Mouse (Mus musculus): ENCODE measurements around the gene Jmjd1c. TPM values are rescaled to one million over a fixed set of nuclear protein-coding genes. Genes with fewer than 3 reads are reported as not detected.

The Jmjd1c gene
- polyA plus RNA-seq, 1 experiment = 37.8 TPM

DNA sequence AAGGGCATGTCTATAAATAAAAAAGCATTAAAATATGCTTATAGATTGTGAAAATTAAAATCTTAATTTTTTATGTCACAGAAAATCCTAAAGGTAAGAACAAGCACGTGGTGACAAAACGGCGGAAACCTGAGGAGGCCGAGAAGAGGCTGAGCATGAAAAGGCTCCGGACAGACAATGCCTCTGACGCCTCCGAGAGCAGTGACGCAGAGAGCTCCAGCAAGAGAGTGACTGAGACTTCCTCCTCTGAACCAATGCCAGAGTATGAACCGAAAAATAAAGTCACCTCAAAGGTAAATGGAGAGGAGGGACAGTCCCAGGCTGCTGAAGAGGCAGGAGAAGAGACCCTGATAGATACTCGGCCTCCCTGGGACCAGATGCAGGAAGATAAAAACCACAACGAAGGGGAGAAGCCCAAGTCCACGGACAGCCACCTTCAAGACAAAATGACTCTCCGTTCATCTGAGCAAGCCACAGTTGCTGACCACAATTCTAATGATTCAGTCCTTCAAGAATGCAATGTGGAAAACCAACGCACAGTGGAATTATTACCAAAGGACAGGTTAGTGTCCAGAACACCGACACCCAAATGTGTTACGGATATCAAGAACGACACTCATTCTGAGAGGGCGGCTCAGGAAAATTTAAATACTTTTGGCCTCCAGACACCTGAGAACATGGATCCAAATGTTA lies 123.1 kb downstream of the Jmjd1c start:
- no peak for DNase-seq (ENCODE audit: extremely low spot score in 1 of 2, low spot score in 1 of 2)

DNA sequence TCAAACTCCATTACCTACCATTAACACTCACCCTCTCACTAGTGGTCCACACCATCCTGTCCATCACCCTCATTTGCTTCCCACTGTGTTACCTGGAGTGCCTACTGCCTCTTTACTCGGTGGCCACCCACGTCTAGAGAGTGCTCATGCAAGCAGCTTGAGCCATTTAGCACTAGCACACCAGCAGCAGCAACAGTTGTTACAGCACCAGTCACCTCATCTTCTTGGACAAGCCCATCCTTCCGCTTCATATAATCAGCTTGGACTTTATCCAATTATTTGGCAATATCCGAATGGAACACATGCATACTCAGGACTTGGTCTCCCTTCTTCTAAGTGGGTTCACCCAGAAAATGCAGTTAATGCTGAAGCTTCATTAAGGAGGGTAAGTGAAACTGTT lies 124.3 kb downstream of the Jmjd1c start:
- no peak for DNase-seq (ENCODE audit: extremely low spot score in 1 of 2, low spot score in 1 of 2)

DNA sequence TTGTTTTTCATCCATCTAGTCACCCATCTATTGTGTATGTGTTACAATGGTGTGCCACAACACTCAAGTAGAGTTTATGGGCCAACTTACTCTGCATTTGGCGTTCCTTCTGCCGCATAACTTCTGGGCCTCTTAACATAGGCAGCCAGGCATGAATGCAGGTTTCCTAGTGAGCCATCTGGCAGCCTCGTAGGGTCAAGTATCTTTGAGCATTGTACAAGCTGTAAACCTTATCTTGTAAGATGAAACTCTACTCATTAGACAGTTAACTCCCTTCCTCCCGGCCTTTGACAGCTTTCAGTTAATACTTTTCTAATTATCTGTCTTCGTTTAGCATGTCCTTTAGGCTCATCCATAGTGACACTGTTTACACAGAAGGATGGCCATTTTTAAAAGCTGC lies 125.4 kb downstream of the Jmjd1c start:
- no peak for DNase-seq (ENCODE audit: extremely low spot score in 1 of 2, low spot score in 1 of 2)

DNA sequence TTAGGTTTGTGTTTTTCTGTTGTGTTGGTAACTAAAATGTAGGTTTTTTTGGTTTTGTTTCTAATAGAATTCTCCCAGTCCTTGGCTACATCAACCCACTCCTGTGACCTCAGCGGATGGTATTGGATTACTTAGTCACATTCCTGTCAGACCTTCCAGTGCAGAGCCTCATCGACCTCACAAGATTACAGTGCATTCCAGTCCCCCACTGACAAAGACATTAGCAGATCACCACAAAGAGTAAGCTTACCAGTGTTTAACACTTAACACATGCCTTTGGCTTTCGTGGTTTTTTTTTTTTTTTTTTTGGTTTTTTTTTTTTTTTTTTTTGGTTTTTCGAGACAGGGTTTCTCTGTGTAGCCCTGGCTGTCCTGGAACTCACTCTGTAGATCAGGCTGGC lies 128.0 kb downstream of the Jmjd1c start:
- no peak for DNase-seq (ENCODE audit: extremely low spot score in 1 of 2, low spot score in 1 of 2)

DNA sequence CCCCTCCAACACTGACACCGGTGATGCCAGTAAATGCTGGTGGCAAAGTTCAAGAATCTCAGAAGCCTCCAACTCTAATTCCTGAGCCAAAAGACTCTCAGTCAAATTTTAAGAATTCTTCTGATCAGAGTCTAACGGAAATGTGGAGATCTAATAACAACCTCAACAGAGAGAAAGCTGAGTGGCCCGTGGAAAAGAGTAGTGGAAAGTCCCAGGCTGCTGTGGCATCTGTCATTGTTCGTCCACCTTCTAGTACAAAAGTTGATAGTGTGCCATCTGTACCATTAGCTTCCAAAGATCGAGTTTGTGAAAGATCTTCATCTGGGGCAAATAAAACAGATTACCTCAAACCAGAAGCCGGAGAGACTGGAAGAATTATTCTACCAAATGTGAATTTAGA lies 129.6 kb downstream of the Jmjd1c start:
- DNase-seq (ENCODE audit: extremely low spot score in 1 of 2, low spot score in 1 of 2) = no peak

DNA sequence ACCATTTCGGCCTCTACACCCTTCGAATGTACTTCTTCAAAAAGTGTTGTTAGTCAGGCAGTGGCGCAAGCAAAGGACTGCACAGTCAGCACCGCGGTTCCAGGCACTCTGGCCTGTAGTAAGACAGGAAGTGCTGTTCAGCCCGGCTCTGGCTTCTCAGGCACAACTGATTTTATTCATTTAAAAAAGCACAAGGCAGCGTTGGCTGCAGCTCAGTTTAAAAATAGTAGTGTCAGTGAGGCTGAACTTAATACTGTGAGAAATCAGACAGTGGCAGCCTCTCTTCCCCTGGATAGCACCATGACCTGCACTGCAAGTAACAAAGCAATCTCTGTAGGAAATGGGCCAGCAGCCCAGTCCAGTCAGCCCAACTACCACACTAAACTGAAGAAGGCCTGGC lies 130.2 kb downstream of the Jmjd1c start:
- DNase-seq (ENCODE audit: extremely low spot score in 1 of 2, low spot score in 1 of 2) = peak; percentile 44 to 67

DNA sequence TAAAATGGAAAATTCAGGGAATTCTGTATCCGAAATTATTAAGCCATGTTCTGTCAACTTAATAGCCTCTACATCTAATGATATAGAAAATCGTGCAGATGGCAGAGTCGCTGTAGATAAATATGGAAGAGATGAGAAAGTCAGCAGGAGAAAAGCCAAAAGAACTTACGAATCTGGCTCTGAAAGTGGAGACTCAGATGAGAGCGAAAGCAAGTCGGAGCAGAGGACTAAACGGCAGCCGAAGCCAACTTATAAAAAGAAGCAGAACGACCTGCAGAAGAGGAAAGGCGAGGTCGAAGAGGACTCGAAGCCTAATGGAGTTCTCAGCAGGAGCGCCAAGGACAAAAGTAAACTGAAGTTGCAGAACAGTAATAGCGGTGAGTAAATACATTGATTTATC lies 130.6 kb downstream of the Jmjd1c start:
- peak in 1 of 2 experiments; percentile 19 for DNase-seq (ENCODE audit: extremely low spot score in 1 of 2, low spot score in 1 of 2)

DNA sequence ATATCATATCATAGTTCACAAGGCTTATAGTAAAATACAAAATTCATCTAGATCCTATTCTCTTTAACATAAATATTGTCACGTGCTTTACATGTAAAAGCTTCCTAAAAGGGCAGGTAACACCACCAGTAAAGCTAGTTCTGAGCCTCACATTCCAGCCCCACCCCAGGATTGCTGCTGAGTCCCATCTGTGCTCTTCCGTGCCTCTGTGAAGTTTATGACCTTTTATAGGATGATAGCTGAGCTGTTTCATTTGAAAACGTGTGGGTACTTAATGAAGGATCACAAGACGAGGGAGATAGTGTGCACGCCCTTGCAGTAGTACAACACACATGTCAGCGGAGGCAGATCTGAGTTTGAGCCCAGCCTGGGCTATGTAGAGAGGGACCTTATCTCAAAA lies 134.5 kb downstream of the Jmjd1c start:
- DNase-seq (ENCODE audit: extremely low spot score in 1 of 2, low spot score in 1 of 2) = no peak

DNA sequence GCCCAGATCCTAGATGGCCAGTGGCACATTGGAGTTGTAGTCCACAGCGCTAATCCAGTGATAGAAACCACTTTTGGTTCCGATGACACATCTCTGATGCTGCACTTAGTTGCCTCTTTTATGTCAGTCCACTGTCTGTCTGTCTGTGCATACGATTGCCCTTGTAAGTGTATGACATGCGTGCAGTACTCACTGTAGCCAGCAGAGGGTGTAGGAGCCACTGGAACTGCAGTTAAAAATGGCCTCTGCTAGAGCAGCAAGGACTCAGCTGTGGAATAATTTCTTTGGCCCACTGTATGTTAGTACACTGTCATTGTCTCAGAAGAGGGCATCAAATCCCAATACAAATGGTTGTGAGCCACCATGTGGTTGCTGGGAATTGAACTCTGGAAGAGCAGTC lies 151.2 kb downstream of the Jmjd1c start:
- DNase-seq (ENCODE audit: extremely low spot score in 1 of 2, low spot score in 1 of 2) = no peak

DNA sequence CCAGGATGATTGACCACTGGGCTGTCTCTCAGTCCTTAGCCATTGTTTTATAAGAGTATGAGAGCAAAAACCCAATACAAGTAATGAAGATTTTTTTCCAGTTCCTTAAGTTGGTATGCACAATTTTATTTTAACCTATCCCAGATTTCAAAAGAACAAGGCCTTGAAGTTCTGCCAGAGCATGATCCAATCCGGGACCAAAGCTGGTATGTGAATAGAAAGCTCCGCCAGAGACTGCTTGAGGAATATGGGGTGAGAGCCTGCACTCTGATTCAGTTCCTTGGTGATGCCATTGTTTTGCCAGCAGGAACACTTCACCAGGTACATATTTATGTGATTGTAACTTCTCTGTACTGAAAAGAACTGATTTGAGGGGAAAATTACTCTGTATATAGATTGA lies 153.6 kb downstream of the Jmjd1c start:
- DNase-seq (ENCODE audit: extremely low spot score in 1 of 2, low spot score in 1 of 2) = no peak

DNA sequence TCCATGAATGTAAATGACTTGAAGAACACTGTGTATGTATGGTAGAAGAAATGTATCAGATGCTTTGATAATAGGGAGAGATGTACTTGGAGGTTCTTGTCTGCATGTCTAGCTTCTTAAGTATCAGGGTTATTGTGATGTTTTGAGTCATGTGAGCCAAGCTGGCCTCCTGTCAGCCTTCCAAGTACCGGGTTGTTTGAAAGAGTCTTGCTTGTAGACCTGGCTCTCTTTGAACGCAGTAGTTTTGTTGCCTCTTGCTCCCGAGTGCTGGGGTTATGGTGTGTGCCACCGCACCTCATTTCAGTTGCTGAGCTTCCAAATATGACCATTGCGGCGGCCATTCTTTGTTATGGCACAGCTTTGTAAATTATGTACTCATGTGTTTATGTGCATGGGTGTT lies 154.9 kb downstream of the Jmjd1c start:
- no peak for DNase-seq (ENCODE audit: extremely low spot score in 1 of 2, low spot score in 1 of 2)

DNA sequence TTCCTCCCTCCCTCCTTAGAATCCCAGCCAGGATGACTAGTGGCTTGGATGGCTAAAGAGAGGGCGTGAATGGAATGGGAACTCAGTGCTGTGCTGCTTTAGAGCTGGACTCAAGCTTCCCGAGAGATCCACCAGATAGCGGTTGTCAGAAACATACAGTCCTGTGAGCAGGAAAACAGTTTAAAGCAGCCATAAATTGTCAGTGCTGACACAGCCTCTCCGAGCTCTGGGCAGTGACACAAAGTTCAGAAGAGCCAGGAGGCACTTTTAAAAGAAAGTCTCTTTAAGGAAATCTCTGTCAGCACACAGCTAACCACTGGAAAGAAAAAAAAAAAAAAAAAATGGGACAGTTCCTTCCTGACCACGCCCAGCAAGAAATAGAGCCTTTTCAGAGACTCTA lies 156.4 kb downstream of the Jmjd1c start:
- DNase-seq (ENCODE audit: extremely low spot score in 1 of 2, low spot score in 1 of 2) = no peak

DNA sequence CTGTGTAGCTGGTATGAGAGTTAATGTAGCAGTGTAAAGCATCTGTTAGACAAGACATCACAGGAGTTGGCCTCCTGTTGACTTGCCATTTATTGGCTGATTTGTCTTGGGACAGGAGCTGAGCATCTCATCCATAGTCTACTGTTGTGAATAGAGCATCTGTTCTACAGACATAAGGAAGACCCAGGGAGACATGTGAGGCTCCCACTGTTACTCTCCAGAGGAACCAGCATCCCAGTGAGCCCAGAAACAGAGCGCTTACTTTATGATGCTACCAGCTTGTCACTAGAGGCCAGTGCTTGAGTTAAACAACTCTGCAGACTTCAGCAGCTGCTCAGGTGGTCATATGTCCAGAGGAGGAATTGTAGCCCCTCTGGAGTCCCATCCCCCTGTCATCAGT lies 157.2 kb downstream of the Jmjd1c start:
- no peak for DNase-seq (ENCODE audit: extremely low spot score in 1 of 2, low spot score in 1 of 2)

DNA sequence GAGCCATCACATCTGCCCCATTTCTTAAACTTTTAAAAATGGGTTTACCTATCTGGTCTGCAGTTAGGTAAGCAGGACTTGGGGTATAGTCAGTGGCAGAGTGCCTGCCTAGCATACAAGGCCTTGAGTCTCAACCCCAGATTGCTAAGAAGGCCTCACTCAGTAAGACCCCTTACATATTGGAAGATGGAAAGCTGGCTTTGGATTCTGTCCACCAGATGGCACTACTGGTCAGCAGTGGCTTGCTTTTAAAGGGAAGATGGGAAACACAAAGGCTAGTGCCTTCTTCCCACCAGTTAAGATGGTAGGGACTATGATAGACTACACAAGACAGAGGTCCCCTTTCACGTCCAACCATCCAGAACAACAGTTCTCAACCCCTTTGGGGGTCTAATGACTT lies 168.9 kb downstream of the Jmjd1c start:
- DNase-seq (ENCODE audit: extremely low spot score in 1 of 2, low spot score in 1 of 2) = peak in 1 of 2 experiments; percentile 78

DNA sequence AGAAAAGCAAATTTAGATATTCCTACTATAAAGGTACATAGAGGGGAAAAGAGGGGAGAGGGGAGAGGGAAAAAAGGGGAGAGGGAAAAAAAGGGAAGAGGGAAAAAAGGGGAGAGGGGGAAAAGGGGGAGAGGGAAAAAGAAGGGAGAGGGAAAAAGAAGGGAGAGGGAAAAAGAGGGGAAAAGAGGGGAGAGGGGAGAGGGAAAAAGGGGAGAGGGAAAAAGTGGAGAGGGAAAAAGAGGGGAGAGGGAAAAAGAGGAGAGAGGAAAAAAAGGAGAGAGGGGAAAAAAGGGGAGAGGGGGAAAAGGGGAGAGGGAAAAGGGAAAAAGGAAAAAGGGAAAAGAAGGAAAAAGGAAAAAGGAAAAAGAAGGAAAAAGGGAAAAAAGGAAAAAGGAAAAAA lies 180.0 kb downstream of the Jmjd1c start:
- no peak for DNase-seq (ENCODE audit: extremely low spot score in 1 of 2, low spot score in 1 of 2)

DNA sequence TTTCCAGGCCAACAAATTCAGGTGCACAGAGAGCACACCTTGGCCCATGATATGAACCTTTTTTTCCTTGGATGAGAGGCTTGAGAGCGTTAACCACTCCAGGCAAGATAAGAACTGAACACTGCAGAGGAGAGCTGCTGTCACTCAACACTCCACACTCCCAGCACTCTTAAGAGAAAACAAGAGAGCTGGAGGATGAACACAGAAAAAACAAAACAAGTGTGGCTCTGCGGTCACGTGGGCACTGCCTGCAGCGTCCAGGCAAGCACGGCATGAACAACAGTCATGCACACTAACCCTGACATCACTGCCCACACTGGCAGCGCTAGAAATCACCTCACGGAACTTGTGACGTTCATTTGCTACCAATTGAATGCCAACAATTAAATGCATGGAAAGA lies 185.9 kb downstream of the Jmjd1c start:
- no peak for DNase-seq (ENCODE audit: extremely low spot score in 1 of 2, low spot score in 1 of 2)

DNA sequence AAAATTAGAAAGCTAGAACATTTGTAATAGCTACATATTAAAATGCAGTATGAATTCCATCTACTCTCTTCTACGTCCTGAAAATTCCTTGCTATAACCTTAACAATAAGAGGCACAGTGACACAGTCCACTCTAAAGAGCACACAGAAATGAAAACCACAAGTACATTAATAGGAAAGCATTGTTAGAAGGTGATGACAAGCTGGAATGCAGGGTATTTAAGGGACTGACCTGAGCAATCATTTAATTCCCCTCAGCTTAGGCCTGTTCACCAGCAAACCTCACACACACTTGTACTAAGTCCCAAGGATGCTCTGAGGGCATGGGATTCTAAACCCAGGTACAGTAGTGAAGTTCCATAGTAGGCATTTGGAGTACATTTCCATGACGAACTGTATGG lies 186.6 kb downstream of the Jmjd1c start:
- DNase-seq (ENCODE audit: extremely low spot score in 1 of 2, low spot score in 1 of 2) = no peak

DNA sequence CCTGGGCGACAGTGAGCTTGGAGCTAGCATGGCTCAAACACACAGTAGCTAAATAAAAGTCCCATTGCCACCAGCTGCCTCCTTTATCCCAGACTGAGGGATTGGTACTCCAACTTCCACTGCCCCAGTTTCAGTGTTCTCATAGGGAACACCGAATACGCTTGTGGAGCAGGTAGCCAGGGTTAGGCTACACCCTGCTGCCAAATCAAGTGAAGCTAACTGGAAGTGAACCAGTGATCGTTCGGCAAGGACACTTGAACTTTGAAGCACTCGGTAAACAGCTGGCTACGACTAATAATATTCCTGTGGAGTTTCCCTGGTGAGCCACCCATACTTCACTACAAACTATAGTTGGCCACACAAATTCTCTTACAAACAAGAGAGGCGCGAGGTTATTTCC lies 187.6 kb downstream of the Jmjd1c start:
- DNase-seq (ENCODE audit: extremely low spot score in 1 of 2, low spot score in 1 of 2) = no peak

DNA sequence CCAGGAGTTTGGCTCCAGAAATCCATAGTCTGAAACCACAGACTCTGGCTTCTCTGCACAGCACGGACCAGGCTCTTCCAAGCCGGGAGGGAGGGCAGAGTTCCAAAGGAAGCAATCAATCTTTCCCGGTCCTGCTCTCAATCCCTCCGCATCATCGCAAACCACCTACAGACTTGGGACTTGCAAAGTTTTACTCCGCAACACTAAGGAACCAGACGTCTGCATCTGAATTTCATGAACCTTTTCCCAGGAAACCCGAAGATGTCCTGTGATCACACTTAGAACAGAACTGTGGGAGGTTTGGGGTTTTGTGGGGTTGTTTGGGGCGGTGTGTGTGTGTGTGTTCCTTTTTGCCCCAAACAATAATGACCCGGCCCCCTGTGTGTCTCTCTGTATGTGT lies 188.4 kb downstream of the Jmjd1c start:
- peak in 1 of 2 experiments; percentile 28 for DNase-seq (ENCODE audit: extremely low spot score in 1 of 2, low spot score in 1 of 2)

DNA sequence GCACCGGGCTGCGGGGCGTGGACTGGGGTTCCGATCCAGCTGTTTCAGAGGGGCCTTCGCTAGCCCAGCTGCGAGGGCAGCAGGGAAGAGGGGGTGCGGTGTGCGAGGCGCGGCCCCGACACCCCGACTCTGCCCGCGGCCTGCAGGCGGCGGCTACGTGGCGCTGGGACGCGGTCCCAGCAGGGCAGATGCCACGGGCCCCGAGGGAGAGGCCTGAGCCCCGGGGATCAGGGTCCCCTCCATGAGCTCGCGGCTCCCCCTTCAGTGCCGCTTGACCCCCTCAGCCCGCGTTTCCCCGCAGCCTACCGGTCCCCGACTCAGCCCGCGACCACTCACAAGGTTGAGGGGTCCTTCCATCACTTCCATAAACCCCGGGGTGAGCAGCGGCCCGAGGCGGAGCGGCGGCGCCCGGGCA lies 188.8 kb downstream of the Jmjd1c start:
- DNase-seq (ENCODE audit: extremely low spot score in 1 of 2, low spot score in 1 of 2) = no peak

DNA sequence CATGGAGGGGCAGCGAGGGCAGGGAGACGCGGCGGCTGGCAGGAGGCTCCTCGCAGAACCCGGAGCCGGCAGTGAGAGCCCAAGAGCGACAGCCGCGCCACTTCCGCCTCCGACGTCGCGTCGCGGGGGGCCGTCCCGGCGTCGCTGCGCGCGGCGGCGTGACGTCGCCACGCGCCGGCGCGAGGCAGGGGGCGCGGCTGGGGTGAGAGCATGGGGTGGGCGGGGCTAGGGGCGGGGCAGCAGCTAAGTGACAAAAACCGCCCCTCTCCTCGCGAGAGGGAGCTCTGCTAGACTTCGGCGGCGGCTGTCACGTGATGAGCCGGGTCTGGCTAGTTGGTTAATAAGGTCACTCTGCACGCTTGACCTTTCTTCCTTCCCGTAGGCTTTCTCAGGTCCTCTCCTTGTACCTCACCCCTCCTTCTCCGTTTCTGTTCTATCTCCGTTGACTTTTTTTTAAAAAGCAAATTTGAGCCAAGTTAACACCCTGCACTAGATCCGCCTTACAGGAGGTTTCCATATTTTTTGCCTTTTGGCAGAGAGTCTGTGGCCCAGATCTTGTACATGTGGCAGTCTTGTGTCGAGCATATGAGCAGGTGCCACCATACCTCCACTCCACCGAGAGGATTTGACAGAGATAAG lies 189.4 kb downstream of the Jmjd1c start, which contains the start of gene Nrbf2:
Gene Nrbf2 (minus strand): TSS at position 130 of the 639 bp plus-strand sequence.
- peak; percentile 71 to 79 for DNase-seq (ENCODE audit: extremely low spot score in 1 of 2, low spot score in 1 of 2)

DNA sequence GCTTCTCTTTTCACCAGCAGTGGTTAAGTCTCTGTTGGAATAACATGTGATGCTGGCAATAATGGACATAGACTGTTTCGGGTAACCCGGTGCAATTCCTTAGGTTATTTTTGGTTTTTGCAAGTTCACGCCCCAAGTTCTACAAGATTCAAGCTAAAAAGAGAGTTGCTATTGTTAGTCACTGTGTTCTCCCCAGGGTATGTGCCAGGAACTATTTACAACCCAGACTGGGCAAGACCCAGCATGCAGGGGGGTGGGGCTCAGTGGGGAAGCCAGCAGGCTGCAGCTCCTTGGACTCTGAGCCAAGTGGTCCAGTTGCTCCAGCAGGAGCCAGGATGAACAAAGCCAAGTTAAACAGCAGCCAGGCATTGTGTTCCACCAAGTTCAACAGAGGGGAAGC lies 192.0 kb downstream of the Jmjd1c start:
- peak; percentile 72 for DNase-seq (ENCODE audit: extremely low spot score in 1 of 2, low spot score in 1 of 2)

All from frontal cortex, adult 2 months (tissue).